Mouse (Mus musculus) lung, embryonic 14.5 days (tissue): ENCODE measurements around the gene Jph4. TPM values are rescaled to one million over a fixed set of nuclear protein-coding genes. Genes with fewer than 3 reads are reported as not detected.

ENCODE experiments used
- ATAC-seq: fragments of 200-750 bp; cut with Nextera tagmentation; 2 replicates; pipeline ENCODE4 v1.8.0; 2017; ENCODE audit warnings: mild to moderate bottlenecking, moderate TSS enrichment, moderate library complexity; ENCODE audit not compliant: insufficient read depth
- DNase-seq: peaks from one replicate; pipeline ENCODE4 v3.0.0-alpha.2; 2015
- H3K27ac ChIP-seq: fragments of 300-500 bp; sonication (generic); 2 replicates; pipeline ENCODE4 v1.5.1; 2014; ENCODE audit warnings: low read depth, mild to moderate bottlenecking, moderate library complexity
- H3K27me3 ChIP-seq: fragments of 300-500 bp; sonication (generic); 2 replicates; pipeline ENCODE4 v1.6.1; 2014; ENCODE audit warnings: low read length, control low read depth; ENCODE audit not compliant: insufficient read depth
- H3K36me3 ChIP-seq: fragments of 300-500 bp; sonication (generic); 2 replicates; pipeline ENCODE4 v1.6.1; 2014; ENCODE audit warnings: control low read depth; ENCODE audit not compliant: insufficient read depth
- H3K4me1 ChIP-seq: fragments of 300-500 bp; sonication (generic); 2 replicates; pipeline ENCODE4 v1.6.1; 2014; ENCODE audit warnings: antibody characterized with exemption, control low read depth; ENCODE audit not compliant: insufficient read depth
- H3K4me2 ChIP-seq: fragments of 300-500 bp; sonication (generic); 2 replicates; pipeline ENCODE4 v1.6.1; 2014; ENCODE audit warnings: mild to moderate bottlenecking
- H3K4me3 ChIP-seq: fragments of 300-500 bp; sonication (generic); 2 replicates; pipeline ENCODE4 v1.5.1; 2014; ENCODE audit warnings: low read depth, low read length
- H3K9ac ChIP-seq: fragments of 300-500 bp; sonication (generic); 2 replicates; pipeline ENCODE4 v1.6.1; 2014
- H3K9me3 ChIP-seq: fragments of 300-500 bp; sonication (generic); 2 replicates; pipeline ENCODE4 v1.6.1; 2016; ENCODE audit warnings: low read depth, low read length, control low read depth
- CTCF ChIP-seq: IDR thresholded peaks from 2 replicates; pipeline ENCODE4 v1.5.1; 2016; ENCODE audit warnings: antibody characterized with exemption, low read depth
- WGBS: fragments of 180-500 bp; shearing (Covaris S2); extraction: QIAGEN DNeasy Blood & Tissue Kit; methylation state at CpG from one replicate; pipeline ENCODE4 v1.1.7; 2014; 5-methylcytosine and 5-hydroxymethylcytosine counted together
- polyA plus RNA-seq: library from polyadenylated mRNA; unstranded; fragments of >200 nt; fragmentation: Nextera tagmentation; extraction: Ambion mirVana; gene quantifications from 2 replicates; pipeline ENCODE4 v1.2.1, GENCODE M21; 2014

Jph4 gene
- polyA plus RNA-seq, 1 experiment from 2014 or later: 0.37 TPM

DNA sequence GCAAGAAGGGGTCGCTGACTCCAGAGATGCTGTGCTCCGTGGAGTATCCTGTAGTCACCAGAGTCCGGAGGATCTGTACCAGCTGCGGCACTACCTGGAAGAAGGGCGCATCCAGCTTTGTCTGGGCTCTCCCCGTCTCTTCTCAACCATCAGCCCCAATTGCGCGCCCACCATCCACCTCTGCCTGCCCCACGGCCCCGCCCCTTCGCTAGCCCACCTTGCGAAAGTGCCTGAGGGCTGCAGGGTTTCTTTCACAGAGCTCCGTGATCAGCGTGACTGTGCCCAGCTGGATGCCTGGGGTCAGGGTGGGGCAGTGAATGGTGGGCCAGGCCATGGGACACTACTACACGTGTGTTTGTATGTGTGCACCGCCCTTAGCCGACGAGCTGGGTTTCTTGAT lies 12.4 kb downstream of the Jph4 start:
- Histone ChIP-seq H3K4me1 (peaks cover 3% of the 10 kb centered on the region; the same call in 1 of the 2 replicates), H3K9ac (no peak overlapping the region), H3K4me2 (no peak overlapping the region), H3K4me3 (no peak overlapping the region), H3K27ac (no peak overlapping the region), H3K27me3 (peaks cover under 1% of the 10 kb centered on the region; the same call in 1 of the 2 replicates), H3K9me3 (no peaks in the 10 kb centered on the region), H3K36me3 (peaks cover 5% of the 10 kb centered on the region; the same call in 1 of the 2 replicates)
- DNase-seq (no peak), ATAC-seq (no peak)
- 81% methylated on average over 18 of the region's 18 CpGs for WGBS
- TF ChIP-seq CTCF: no peak

DNA sequence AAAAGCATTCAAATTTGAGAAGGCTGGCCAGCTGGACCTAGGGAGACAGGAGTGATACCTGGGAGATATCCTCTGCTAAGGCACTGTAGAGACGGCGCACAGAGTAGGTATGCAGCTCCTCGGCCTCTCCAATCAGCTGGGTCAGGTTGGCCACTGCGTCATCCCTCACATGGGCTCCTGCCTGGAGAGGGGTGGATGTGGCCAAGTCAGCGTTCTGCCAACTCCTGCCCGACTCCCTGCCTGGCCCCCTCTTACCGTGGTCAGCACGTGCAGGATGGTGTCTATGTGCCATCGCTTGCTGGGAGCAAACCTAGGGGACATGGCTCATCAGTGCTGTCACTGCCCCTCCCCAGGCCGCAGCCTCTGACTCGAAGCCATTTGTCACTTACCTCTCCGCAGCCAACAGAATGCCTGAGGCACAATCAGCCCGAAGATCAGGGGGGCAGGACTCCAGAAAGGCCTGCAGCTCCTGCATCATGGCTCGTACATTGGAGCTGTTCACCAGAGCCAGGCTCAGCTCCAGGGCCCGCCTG lies 14.4 kb downstream of the Jph4 start:
- DNase-seq: no peak
- H3K27ac ChIP-seq: no peak overlapping the region
- H3K4me2 ChIP-seq: no peak overlapping the region
- H3K27me3 ChIP-seq: no peaks in the 10 kb centered on the region
- no peak overlapping the region for H3K9ac ChIP-seq
- 79% methylated on average over 15 of the region's 15 CpGs for WGBS
- no peaks in the 10 kb centered on the region for H3K9me3 ChIP-seq
- no peak for ATAC-seq
- no peak overlapping the region for H3K4me3 ChIP-seq
- TF ChIP-seq CTCF: no peak
- no peaks in the 10 kb centered on the region for H3K4me1 ChIP-seq
- H3K36me3 ChIP-seq: peaks cover 20% of the 10 kb centered on the region; the same call in 1 of the 2 replicates

DNA sequence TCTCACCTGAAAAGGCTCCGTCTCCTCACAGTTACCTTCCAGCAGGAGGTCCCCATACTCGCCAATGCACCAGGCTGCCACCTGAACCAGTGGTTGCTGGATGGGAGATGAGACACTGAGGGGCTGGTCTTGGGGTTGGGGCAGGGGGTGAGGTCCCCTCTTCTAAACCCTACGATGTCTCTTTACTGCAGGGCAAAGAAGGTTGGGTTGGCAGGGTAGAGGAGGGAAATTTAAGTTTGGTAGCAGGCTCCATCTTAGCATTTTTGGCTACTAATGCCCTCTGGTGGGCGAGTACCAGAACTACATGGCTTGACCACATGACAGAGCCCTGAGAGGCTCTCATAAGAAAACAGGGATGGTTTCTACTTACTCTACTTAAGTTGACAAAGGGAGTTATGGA lies 15.1 kb downstream of the Jph4 start:
- DNase-seq (peak; percentile 84), ATAC-seq (no peak)
- H3K9ac ChIP-seq: no peak overlapping the region
- H3K4me1 ChIP-seq: peaks cover 2% of the 10 kb centered on the region; the same call in 1 of the 2 replicates
- no peak overlapping the region for H3K4me2 ChIP-seq
- no peaks in the 10 kb centered on the region for H3K27me3 ChIP-seq
- TF ChIP-seq CTCF: peak; percentile 78
- WGBS: 47% methylated on average over 4 of the region's 4 CpGs
- H3K9me3 ChIP-seq: no peaks in the 10 kb centered on the region
- H3K27ac ChIP-seq: no peak overlapping the region
- peaks cover 21% of the 10 kb centered on the region; the same call in 1 of the 2 replicates for H3K36me3 ChIP-seq
- no peak overlapping the region for H3K4me3 ChIP-seq

DNA sequence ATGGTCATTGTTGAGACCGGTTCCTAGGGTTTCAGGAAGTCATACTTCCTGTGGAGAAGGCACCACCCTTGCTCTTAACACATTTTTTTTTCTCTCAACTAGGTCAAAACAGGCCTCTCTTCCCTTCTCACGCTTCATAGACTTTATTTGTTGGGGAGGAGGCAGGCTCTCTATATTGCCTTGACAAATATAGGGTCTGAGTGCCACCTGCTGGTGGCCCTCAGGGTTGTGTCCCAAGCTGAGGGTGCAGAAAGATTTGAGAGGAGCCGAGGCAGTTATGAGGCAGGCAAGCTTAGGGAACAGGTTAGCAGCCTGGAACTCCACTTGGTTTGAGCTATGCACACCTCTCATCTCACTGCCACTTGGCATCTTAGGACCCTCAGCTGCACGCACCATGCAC lies 18.7 kb downstream of the Jph4 start:
- Histone ChIP-seq H3K4me2 (no peak overlapping the region), H3K9me3 (no peaks in the 10 kb centered on the region), H3K9ac (no peak overlapping the region), H3K36me3 (peaks cover 21% of the 10 kb centered on the region; the same call in 1 of the 2 replicates), H3K4me3 (no peak overlapping the region), H3K27me3 (no peaks in the 10 kb centered on the region), H3K27ac (no peak overlapping the region), H3K4me1 (peaks cover 12% of the 10 kb centered on the region)
- WGBS: 45% methylated on average over 4 of the region's 4 CpGs
- peak; percentile 73 for TF ChIP-seq CTCF
- DNase-seq: peak; percentile 74
- ATAC-seq: no peak

DNA sequence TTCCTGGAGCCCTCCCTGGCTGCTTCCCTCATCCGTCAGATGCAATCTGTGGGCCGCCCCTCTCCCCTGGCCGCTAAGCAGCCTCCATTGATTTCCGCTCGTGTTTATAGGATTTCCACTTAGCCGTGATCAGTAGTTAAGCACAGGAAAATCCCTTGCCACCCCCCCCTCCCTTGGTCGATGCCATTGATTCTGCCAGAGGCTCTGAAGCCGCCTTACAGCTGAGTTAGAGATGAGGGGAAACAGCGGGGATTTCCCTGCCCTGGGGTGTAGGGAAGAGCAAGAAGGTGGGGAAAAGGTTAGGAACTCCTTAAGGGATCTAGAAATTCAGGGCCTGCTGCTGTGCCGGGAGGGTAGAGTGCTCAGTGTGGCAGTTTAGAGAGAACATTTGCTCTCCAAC lies 19.1 kb downstream of the Jph4 start:
- no peaks in the 10 kb centered on the region for H3K9me3 ChIP-seq
- ATAC-seq (no peak), DNase-seq (no peak)
- no peak overlapping the region for H3K4me2 ChIP-seq
- H3K36me3 ChIP-seq: peaks cover 21% of the 10 kb centered on the region; the same call in 1 of the 2 replicates
- no peak for TF ChIP-seq CTCF
- no peak overlapping the region for H3K27ac ChIP-seq
- no peak overlapping the region for H3K9ac ChIP-seq
- no peaks in the 10 kb centered on the region for H3K27me3 ChIP-seq
- H3K4me1 ChIP-seq: peaks cover 12% of the 10 kb centered on the region
- no peak overlapping the region for H3K4me3 ChIP-seq
- 70% methylated on average over 10 of the region's 10 CpGs for WGBS

DNA sequence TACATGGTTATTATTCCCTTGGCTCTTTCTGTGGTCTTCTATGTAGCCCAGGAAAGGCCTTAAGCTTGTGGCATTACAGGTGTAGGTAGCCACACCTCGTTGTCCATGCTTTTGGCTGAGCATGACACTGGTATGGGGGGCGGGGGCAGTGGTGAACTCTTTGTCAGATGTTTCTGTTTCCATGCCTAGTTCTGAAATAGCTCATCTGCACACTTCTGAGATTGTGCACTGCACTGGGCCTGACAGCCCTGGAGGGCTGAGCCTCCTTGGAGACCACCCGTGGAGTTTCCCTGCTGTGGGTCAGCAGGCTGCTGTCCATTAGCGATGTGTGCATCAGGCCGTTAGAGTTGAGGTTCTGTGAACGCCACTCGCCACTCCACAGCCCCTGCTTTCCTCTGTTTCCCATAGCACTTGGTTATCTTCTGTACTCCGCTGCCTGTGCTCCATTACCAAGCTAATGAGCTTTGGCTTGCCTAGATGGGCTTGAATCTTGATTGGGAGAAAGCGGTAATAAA lies 20.1 kb downstream of the Jph4 start:
- 51% methylated on average over 9 of the region's 9 CpGs for WGBS
- Histone ChIP-seq H3K27me3 (no peaks in the 10 kb centered on the region), H3K4me3 (no peak overlapping the region), H3K4me2 (peak overlapping the region; percentile 42; the same call in 1 of the 2 replicates), H3K9ac (no peak overlapping the region; the same call in 1 of the 2 replicates), H3K36me3 (peaks cover 21% of the 10 kb centered on the region; the same call in 1 of the 2 replicates), H3K27ac (no peak overlapping the region), H3K4me1 (peaks cover 12% of the 10 kb centered on the region), H3K9me3 (no peaks in the 10 kb centered on the region)
- no peak for DNase-seq
- ATAC-seq: no peak
- TF ChIP-seq CTCF: no peak

DNA sequence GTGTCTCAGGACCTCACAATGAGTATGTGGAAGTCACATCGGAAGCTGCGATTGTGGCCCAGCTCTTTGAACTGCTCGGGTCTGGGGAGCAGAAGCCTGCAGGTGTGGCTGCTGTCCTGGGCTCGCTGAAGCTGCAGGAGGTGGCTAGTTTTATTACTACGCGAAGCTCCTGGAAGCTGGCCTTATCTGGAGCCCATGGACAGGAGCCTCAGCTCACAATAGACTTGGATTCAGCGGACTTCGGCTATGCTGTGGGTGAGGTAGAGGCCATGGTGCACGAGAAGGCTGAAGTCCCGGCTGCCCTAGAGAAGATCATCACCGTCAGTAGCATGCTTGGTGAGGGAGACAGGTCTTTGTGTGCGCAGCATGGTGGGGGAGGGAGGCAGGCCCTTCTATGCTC lies 21.1 kb downstream of the Jph4 start:
- no peak for TF ChIP-seq CTCF
- no peak for DNase-seq
- H3K27me3 ChIP-seq: no peaks in the 10 kb centered on the region
- H3K36me3 ChIP-seq: peaks cover 16% of the 10 kb centered on the region; the same call in 1 of the 2 replicates
- H3K9me3 ChIP-seq: no peaks in the 10 kb centered on the region
- H3K27ac ChIP-seq: no peak overlapping the region
- peaks cover 12% of the 10 kb centered on the region for H3K4me1 ChIP-seq
- WGBS: 58% methylated on average over 12 of the region's 12 CpGs
- ATAC-seq: no peak
- H3K9ac ChIP-seq: peak overlapping the region; percentile 69
- H3K4me2 ChIP-seq: peak overlapping the region; percentile 81
- peak overlapping the region; percentile 66 for H3K4me3 ChIP-seq
